Mouse (Mus musculus): ENCODE measurements at regions not wholly inside any gene's neighbourhood (a gene's known extent, or its start where the extent isn't known, plus 50 kb on each side); places are given as distances from the start of the nearest gene placed in this dataset.

- no peak for DNase-seq (ENCODE audit: low spot score)
Measured at GRCm38 (mm10) chr2:161166681-161167080, 57.8 kb upstream of the Chd6 start.

DNA sequence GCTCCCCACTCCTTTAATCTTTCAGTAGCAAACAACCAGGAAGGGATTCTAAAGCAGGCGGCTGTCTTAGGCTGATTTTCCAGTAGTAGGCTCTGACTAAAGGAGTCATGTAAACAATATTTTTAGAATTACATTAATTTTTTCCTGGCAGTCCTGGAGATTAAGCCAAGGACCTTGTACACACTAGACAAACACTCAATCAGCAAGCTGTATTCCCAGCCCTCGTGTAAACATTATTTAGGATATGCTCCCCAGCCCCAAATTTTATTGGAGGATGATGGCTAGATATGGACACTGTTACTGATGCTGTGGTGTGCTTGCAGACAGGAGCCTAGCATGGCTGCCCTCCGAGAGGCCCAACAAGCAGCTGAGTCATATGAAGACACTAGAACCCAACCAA lies 56.6 kb upstream of the Chd6 start:
- DNase-seq (ENCODE audit: low spot score) = no peak

- DNase-seq (ENCODE audit: low spot score) = no peak
Measured at GRCm38 (mm10) chr2:161164320-161164719, 55.4 kb upstream of the Chd6 start.
